Mouse (Mus musculus): ENCODE results near the gene Adarb2. TPM values are rescaled to one million over a fixed set of nuclear protein-coding genes. Genes with fewer than 3 reads are reported as not detected.

Adarb2 gene
- 9.5 and 10.0 TPM in 2 replicates for polyA plus RNA-seq (2012; rRNA removed)

DNA sequence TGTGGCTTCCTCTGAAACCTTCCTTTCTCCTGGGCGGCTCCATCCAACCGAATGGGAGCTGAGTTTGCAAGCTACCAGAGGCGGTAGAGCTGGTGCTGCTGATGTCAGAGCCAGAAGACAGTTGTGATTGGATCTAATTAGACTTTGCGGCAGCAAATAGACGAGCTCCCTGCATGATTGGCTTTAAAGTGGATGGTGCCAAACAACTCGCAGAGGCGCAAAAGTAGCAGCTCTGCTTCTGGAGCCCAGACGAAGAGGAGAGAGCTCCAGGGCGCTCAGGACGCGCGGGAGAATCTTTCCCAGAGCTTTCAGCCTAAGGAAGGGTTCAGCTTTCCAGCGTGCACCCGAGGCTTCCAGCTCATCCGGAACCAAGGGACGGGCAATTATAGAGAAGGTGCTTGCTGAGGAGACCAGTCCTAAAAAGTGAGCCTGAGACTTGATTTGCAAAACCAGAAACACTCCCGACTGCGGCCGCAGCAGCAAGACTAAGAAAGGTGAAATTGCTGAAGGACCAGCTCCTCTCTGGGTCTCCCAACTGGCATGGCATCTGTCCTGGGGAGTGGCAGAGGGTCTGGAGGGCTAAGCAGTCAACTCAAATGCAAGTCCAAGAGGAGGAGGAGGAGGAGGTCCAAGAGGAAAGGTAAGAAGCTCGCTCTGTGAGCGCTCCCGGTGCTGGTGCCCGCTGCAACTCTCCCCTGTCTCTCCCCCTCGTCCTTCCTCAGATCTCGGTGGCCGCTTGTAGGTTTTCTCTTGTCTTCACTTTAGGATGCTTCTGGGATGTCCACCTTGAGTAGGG is at the start of gene Adarb2:
Gene Adarb2, plus strand, starts transcription at position 186 of the 796 bp plus-strand sequence.
- TF ChIP-seq POLR2A (IDR thresholded peaks at IDR 0.05; ENCODE audit: borderline replicate concordance, insufficient read depth, low read length) (no peak; the same call in 1 of the 2 replicates), CTCF (IDR thresholded peaks at IDR 0.05; ENCODE audit: borderline replicate concordance, insufficient read depth, low read depth, low read length) (no peak)
- no peaks in the 10 kb centered on the region for H3K27me3 ChIP-seq (ENCODE audit: control insufficient read depth, insufficient read depth, low read length)
- no peaks in the 10 kb centered on the region for H3K4me1 ChIP-seq (ENCODE audit: control insufficient read depth, insufficient read depth, low read length)
- DNase-seq: peak; percentile 47 to 55
- peak within 1 kb of the TSS; percentile 27 for H3K4me3 ChIP-seq (replicated peaks; ENCODE audit: insufficient read depth, low read depth, low read length)
- no peak within 1 kb of the TSS for H3K27ac ChIP-seq (ENCODE audit: insufficient read depth, low read length)
- under 1% methylated on average over 26 of the region's 26 CpGs for WGBS

DNA sequence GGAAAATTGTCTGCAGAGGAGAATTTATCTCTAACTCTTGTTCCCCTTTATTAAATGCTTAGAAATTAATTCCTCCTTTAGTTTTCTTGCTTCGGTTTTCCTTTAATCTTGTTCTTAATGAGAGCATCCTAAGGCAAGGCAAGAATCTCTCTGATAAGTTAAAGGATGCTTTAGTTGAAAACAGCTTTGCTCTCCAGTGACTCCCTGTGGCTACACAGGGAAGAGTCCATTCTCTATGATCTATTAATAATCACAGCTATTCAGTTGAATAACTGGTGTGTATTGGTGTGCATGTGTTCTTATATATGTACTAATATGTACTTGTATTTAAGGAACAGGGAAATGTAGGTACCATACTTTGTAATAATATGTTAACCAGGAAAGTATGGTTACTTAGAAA is 28.9 kb upstream of the Adarb2 start:
- no peak overlapping the region for H3K27ac ChIP-seq (ENCODE audit: insufficient read depth, low read length)
- no peak overlapping the region for H3K4me3 ChIP-seq (replicated peaks; ENCODE audit: insufficient read depth, low read depth, low read length)
- no peak for DNase-seq
- no peaks in the 10 kb centered on the region for H3K27me3 ChIP-seq (ENCODE audit: control insufficient read depth, insufficient read depth, low read length)
- WGBS: 68% methylated on average over 1 of the region's 1 CpGs
- no peaks in the 10 kb centered on the region for H3K4me1 ChIP-seq (ENCODE audit: control insufficient read depth, insufficient read depth, low read length)
- TF ChIP-seq POLR2A (IDR thresholded peaks at IDR 0.05; ENCODE audit: borderline replicate concordance, insufficient read depth, low read length): no peak
- no peak for TF ChIP-seq CTCF (IDR thresholded peaks at IDR 0.05; ENCODE audit: borderline replicate concordance, insufficient read depth, low read depth, low read length)

DNA sequence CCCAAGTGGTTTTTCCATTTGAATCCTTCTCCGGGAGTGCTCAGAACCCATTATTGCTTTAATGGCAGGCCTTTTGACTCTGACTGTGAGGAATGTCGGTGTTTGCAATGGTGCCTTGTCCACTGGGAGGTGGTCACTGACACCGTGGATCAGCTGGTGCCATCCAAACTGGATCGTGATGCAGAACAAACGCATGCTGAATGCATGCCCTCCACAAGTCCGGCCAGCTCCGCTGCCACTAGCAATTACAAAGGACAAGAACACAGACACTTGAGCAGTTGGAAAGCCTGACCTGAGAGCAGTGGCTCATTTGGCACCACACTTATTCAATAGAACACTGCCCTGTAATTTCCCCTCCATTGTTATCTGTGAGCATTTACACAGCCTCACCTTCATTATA is 10.7 kb upstream of the Adarb2 start:
- Histone ChIP-seq H3K27me3 (ENCODE audit: control insufficient read depth, insufficient read depth, low read length) (no peaks in the 10 kb centered on the region), H3K4me1 (ENCODE audit: control insufficient read depth, insufficient read depth, low read length) (no peaks in the 10 kb centered on the region), H3K4me3 (replicated peaks; ENCODE audit: insufficient read depth, low read depth, low read length) (no peak overlapping the region), H3K27ac (ENCODE audit: insufficient read depth, low read length) (no peak overlapping the region)
- TF ChIP-seq CTCF (IDR thresholded peaks at IDR 0.05; ENCODE audit: borderline replicate concordance, insufficient read depth, low read depth, low read length) (no peak), POLR2A (IDR thresholded peaks at IDR 0.05; ENCODE audit: borderline replicate concordance, insufficient read depth, low read length) (no peak)
- DNase-seq: no peak
- WGBS: 44% methylated on average over 7 of the region's 7 CpGs

DNA sequence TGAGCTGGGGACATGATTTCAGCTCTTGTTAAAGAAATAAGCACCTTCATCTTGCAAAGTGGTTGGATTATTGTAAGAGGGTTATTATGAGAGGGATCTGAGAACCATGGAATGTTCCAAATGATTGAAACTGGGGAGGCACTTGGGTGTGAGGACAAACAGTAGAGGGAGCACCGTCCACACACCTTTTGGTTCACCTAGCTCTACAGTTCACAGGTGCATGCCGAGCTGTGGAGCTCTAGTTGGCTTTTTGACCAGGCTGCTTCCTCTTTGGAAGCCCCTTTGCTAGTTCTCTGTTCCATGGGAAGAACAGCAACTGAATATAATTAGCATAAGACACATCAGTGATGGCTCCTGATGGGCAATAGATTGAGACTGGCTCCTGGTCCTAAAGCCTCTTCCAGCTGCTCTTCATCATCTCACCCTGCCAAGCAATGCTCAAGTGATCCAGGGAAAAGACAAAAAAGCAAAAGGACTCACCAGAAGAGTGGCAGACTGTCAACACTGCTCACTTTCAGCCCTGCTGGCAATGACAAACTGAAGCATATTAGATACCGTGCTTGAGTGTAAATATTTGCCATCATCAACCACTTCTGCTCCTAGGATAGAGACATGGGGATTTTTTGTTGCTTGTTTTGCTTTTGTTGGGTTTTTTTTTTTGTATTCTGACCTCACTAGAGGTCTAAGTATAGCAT is 3.3 kb upstream of the Adarb2 start:
- no peaks in the 10 kb centered on the region for H3K4me1 ChIP-seq (ENCODE audit: control insufficient read depth, insufficient read depth, low read length)
- no peak for TF ChIP-seq CTCF (IDR thresholded peaks at IDR 0.05; ENCODE audit: borderline replicate concordance, insufficient read depth, low read depth, low read length)
- no peak for TF ChIP-seq POLR2A (IDR thresholded peaks at IDR 0.05; ENCODE audit: borderline replicate concordance, insufficient read depth, low read length)
- DNase-seq: no peak
- no peak overlapping the region for H3K4me3 ChIP-seq (replicated peaks; ENCODE audit: insufficient read depth, low read depth, low read length)
- H3K27ac ChIP-seq (ENCODE audit: insufficient read depth, low read length): no peak overlapping the region
- 40% methylated on average over 3 of the region's 3 CpGs for WGBS
- no peaks in the 10 kb centered on the region for H3K27me3 ChIP-seq (ENCODE audit: control insufficient read depth, insufficient read depth, low read length)

DNA sequence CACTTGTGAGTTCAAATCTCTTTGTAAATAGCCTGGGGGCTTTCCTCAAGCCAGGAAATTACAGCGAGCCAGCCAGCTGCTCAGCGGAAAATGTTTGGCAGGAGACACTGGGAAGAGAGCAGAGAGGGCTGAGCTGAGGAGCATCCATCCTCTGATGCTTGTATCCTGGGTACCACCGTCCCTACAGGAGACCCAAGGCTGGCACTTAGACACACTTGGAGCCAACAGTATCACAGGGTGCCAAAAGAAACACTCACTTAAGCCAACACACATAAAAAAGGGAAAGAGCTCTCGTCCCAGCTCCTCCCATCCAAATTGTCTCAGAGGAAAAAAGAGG is 779 bp downstream of the Adarb2 start:
- TF ChIP-seq CTCF (IDR thresholded peaks at IDR 0.05; ENCODE audit: borderline replicate concordance, insufficient read depth, low read depth, low read length) (no peak), POLR2A (IDR thresholded peaks at IDR 0.05; ENCODE audit: borderline replicate concordance, insufficient read depth, low read length) (no peak)
- no peak overlapping the region for H3K27ac ChIP-seq (ENCODE audit: insufficient read depth, low read length)
- DNase-seq: peak in 1 of 2 experiments; percentile 10
- 0% methylated on average over 4 of the region's 4 CpGs for WGBS
- no peaks in the 10 kb centered on the region for H3K27me3 ChIP-seq (ENCODE audit: control insufficient read depth, insufficient read depth, low read length)
- H3K4me3 ChIP-seq (replicated peaks; ENCODE audit: insufficient read depth, low read depth, low read length): peak overlapping the region; percentile 27
- H3K4me1 ChIP-seq (ENCODE audit: control insufficient read depth, insufficient read depth, low read length): no peaks in the 10 kb centered on the region

DNA sequence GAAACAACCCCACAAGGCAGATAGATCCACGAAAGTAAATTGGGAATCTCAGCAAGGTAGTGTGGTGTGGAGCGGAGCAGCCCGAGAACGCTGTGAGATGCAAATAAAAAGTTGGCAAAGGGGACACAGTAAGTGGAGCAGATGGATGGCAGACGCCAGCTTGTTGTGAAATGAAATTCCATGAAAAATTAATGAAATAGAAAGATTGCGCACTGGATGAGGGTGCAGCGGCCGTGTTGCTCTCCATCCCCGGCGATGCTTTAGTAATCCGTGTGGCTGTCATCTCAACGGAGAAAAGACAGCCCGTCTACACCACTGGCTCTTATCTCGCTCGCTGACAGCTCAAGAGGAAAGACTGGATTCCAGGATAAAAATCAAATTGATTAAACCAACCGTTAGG is 4.7 kb downstream of the Adarb2 start:
- no peaks in the 10 kb centered on the region for H3K27me3 ChIP-seq (ENCODE audit: control insufficient read depth, insufficient read depth, low read length)
- DNase-seq: peak; percentile 10 to 18
- 14% methylated on average over 16 of the region's 16 CpGs for WGBS
- H3K4me3 ChIP-seq (replicated peaks; ENCODE audit: insufficient read depth, low read depth, low read length): peak overlapping the region; percentile 30
- H3K4me1 ChIP-seq (ENCODE audit: control insufficient read depth, insufficient read depth, low read length): no peaks in the 10 kb centered on the region
- TF ChIP-seq POLR2A (IDR thresholded peaks at IDR 0.05; ENCODE audit: borderline replicate concordance, insufficient read depth, low read length) (no peak), CTCF (IDR thresholded peaks at IDR 0.05; ENCODE audit: borderline replicate concordance, insufficient read depth, low read depth, low read length) (no peak)
- no peak overlapping the region for H3K27ac ChIP-seq (ENCODE audit: insufficient read depth, low read length)

DNA sequence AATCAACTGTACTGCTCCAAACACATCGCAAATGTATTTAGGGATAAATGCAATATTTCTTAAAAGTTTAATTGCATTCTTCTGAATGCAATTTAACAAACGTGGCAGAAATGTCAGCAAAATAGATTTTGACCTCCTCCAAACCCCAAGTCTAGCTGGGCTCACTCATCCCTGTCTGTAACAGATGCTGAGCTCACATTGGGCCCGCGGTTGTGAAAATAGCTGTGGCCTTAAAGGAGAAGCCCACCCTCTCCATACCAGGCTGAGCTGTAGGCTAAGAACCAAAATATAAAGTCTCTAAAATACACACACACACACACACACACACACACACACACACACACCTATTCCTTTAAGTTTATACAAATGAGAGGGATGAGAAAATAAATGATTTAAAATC is 8.1 kb downstream of the Adarb2 start:
- no peak overlapping the region for H3K4me3 ChIP-seq (replicated peaks; ENCODE audit: insufficient read depth, low read depth, low read length)
- TF ChIP-seq CTCF (IDR thresholded peaks at IDR 0.05; ENCODE audit: borderline replicate concordance, insufficient read depth, low read depth, low read length) (no peak), POLR2A (IDR thresholded peaks at IDR 0.05; ENCODE audit: borderline replicate concordance, insufficient read depth, low read length) (no peak)
- H3K4me1 ChIP-seq (ENCODE audit: control insufficient read depth, insufficient read depth, low read length): no peaks in the 10 kb centered on the region
- DNase-seq: no peak
- no peaks in the 10 kb centered on the region for H3K27me3 ChIP-seq (ENCODE audit: control insufficient read depth, insufficient read depth, low read length)
- H3K27ac ChIP-seq (ENCODE audit: insufficient read depth, low read length): no peak overlapping the region
- WGBS: 48% methylated on average over 4 of the region's 4 CpGs

DNA sequence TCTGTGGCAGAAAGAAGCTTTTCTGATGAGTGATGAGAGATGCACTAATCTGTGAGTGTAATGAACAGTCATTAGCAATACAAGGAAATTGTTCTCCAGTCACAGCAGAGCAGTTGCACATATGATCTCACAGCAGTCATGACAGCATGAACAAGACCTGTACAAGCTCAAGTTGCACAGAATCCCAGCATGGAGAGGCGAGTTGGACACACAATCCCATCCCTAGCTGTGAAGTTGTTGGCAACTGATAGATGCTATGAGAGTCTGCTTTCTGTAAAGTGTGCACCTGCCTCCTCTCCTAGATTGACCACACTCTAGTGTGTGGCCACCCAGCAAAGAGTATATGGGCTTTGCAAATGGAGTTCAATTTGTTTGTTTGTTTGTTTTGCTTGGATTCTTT is 36.2 kb downstream of the Adarb2 start:
- 22% methylated on average over 1 of the region's 1 CpGs for WGBS
- no peak overlapping the region for H3K4me3 ChIP-seq (replicated peaks; ENCODE audit: insufficient read depth, low read depth, low read length)
- no peaks in the 10 kb centered on the region for H3K27me3 ChIP-seq (ENCODE audit: control insufficient read depth, insufficient read depth, low read length)

More for the DNA sequence above, 36.2 kb downstream of the Adarb2 start:
- no peak for DNase-seq
- no peak for TF ChIP-seq CTCF (IDR thresholded peaks at IDR 0.05; ENCODE audit: borderline replicate concordance, insufficient read depth, low read depth, low read length)
- no peak for TF ChIP-seq POLR2A (IDR thresholded peaks at IDR 0.05; ENCODE audit: borderline replicate concordance, insufficient read depth, low read length)
- Histone ChIP-seq H3K27ac (ENCODE audit: insufficient read depth, low read length) (no peak overlapping the region), H3K4me1 (ENCODE audit: control insufficient read depth, insufficient read depth, low read length) (no peaks in the 10 kb centered on the region)
